Mouse (Mus musculus): ENCODE results near the gene Cstf1. TPM values are rescaled to one million over a fixed set of nuclear protein-coding genes. Genes with fewer than 3 reads are reported as not detected.

Cstf1 gene
- polyA plus RNA-seq, 1 experiment from 2014 or later, result 19.9 TPM

- Histone ChIP-seq H3K9me3 (ENCODE audit: control insufficient read depth, low read length) (no peaks in the 10 kb centered on the region), H3K27ac (replicated peaks) (0 out of 2 replicates have a peak overlapping the region, but pooled peaks have one; percentile 18), H3K4me2 (replicated peaks; ENCODE audit: low read depth) (no peak overlapping the region), H3K9ac (ENCODE audit: low read length) (no peak overlapping the region), H3K27me3 (ENCODE audit: control insufficient read depth, insufficient read depth, low read length) (no peaks in the 10 kb centered on the region), H3K36me3 (ENCODE audit: control insufficient read depth, insufficient read depth, low read length) (peaks cover 46% of the 10 kb centered on the region), H3K4me3 (ENCODE audit: low read depth, low read length) (no peak overlapping the region), H3K4me1 (replicated peaks; ENCODE audit: control insufficient read depth, insufficient read depth) (no peaks in the 10 kb centered on the region)
- ATAC-seq (ENCODE audit: low FRiP score, low TSS enrichment), result peak; percentile 66
- DNase-seq (ENCODE audit: low spot score), result no peak
- 51% methylated on average over 5 of the region's 5 CpGs for WGBS
- TF ChIP-seq EP300 (optimal IDR thresholded peaks at IDR 0.05) (no peak), CTCF (IDR thresholded peaks at IDR 0.05; ENCODE audit: low read depth) (no peak)
Observed at GRCm38 (mm10) chr2:172376999-172377515, 6.6 kb downstream of the Cstf1 start.

- ATAC-seq (ENCODE audit: low FRiP score, low TSS enrichment), result 0 out of 2 replicates have a peak, but pooled peaks have one; percentile 58
- peaks cover 45% of the 10 kb centered on the region for H3K36me3 ChIP-seq (ENCODE audit: control insufficient read depth, insufficient read depth, low read length)
Observed at GRCm38 (mm10) chr2:172378332-172378731, 7.9 kb downstream of the Cstf1 start.

GRCm38 (mm10) chr2:172380513-172380912 lies 10.0 kb downstream of the Cstf1 start:
- Histone ChIP-seq H3K4me3 (ENCODE audit: low read depth, low read length) (no peak overlapping the region), H3K36me3 (ENCODE audit: control insufficient read depth, insufficient read depth, low read length) (peaks cover 34% of the 10 kb centered on the region), H3K9me3 (ENCODE audit: control insufficient read depth, low read length) (no peaks in the 10 kb centered on the region), H3K9ac (ENCODE audit: low read length) (no peak overlapping the region), H3K27me3 (ENCODE audit: control insufficient read depth, insufficient read depth, low read length) (no peaks in the 10 kb centered on the region), H3K4me1 (replicated peaks; ENCODE audit: control insufficient read depth, insufficient read depth) (no peaks in the 10 kb centered on the region), H3K4me2 (replicated peaks; ENCODE audit: low read depth) (no peak overlapping the region), H3K27ac (replicated peaks) (no peak overlapping the region)
- DNase-seq (ENCODE audit: low spot score) (no peak), ATAC-seq (ENCODE audit: low FRiP score, low TSS enrichment) (no peak)
- WGBS, result 96% methylated on average over 17 of the region's 17 CpGs
- TF ChIP-seq CTCF (IDR thresholded peaks at IDR 0.05; ENCODE audit: low read depth) (no peak), EP300 (optimal IDR thresholded peaks at IDR 0.05) (no peak)

More at GRCm38 (mm10) chr2:172378332-172378731, 7.9 kb downstream of the Cstf1 start:
- Histone ChIP-seq H3K4me1 (replicated peaks; ENCODE audit: control insufficient read depth, insufficient read depth) (no peaks in the 10 kb centered on the region), H3K9me3 (ENCODE audit: control insufficient read depth, low read length) (no peaks in the 10 kb centered on the region), H3K27me3 (ENCODE audit: control insufficient read depth, insufficient read depth, low read length) (no peaks in the 10 kb centered on the region), H3K27ac (replicated peaks) (no peak overlapping the region), H3K4me3 (ENCODE audit: low read depth, low read length) (no peak overlapping the region), H3K4me2 (replicated peaks; ENCODE audit: low read depth) (no peak overlapping the region), H3K9ac (ENCODE audit: low read length) (no peak overlapping the region)
- 76% methylated on average over 7 of the region's 7 CpGs for WGBS
- peak; percentile 79 for TF ChIP-seq CTCF (IDR thresholded peaks at IDR 0.05; ENCODE audit: low read depth)
- no peak for TF ChIP-seq EP300 (optimal IDR thresholded peaks at IDR 0.05)
- peak; percentile 68 for DNase-seq (ENCODE audit: low spot score)

- no peak for DNase-seq (ENCODE audit: low spot score)
- TF ChIP-seq CTCF (IDR thresholded peaks at IDR 0.05; ENCODE audit: low read depth) (no peak), EP300 (optimal IDR thresholded peaks at IDR 0.05) (no peak)
- Histone ChIP-seq H3K9ac (ENCODE audit: low read length) (no peak overlapping the region), H3K36me3 (ENCODE audit: control insufficient read depth, insufficient read depth, low read length) (peaks cover 26% of the 10 kb centered on the region), H3K4me1 (replicated peaks; ENCODE audit: control insufficient read depth, insufficient read depth) (no peaks in the 10 kb centered on the region), H3K9me3 (ENCODE audit: control insufficient read depth, low read length) (no peaks in the 10 kb centered on the region), H3K27me3 (ENCODE audit: control insufficient read depth, insufficient read depth, low read length) (no peaks in the 10 kb centered on the region), H3K4me3 (ENCODE audit: low read depth, low read length) (no peak overlapping the region), H3K4me2 (replicated peaks; ENCODE audit: low read depth) (no peak overlapping the region), H3K27ac (replicated peaks) (no peak overlapping the region)
- ATAC-seq (ENCODE audit: low FRiP score, low TSS enrichment), result no peak
- 93% methylated on average over 11 of the region's 11 CpGs for WGBS
Observed at GRCm38 (mm10) chr2:172381341-172381740, 10.9 kb downstream of the Cstf1 start.

GRCm38 (mm10) chr2:172381898-172382297 lies 11.4 kb downstream of the Cstf1 start:
- Histone ChIP-seq H3K9ac (ENCODE audit: low read length) (no peak overlapping the region), H3K9me3 (ENCODE audit: control insufficient read depth, low read length) (no peaks in the 10 kb centered on the region), H3K27ac (replicated peaks) (no peak overlapping the region), H3K36me3 (ENCODE audit: control insufficient read depth, insufficient read depth, low read length) (peaks cover 26% of the 10 kb centered on the region), H3K4me1 (replicated peaks; ENCODE audit: control insufficient read depth, insufficient read depth) (no peaks in the 10 kb centered on the region), H3K27me3 (ENCODE audit: control insufficient read depth, insufficient read depth, low read length) (no peaks in the 10 kb centered on the region), H3K4me2 (replicated peaks; ENCODE audit: low read depth) (no peak overlapping the region), H3K4me3 (ENCODE audit: low read depth, low read length) (no peak overlapping the region)
- ATAC-seq (ENCODE audit: low FRiP score, low TSS enrichment) (no peak), DNase-seq (ENCODE audit: low spot score) (no peak)
- TF ChIP-seq CTCF (IDR thresholded peaks at IDR 0.05; ENCODE audit: low read depth) (no peak), EP300 (optimal IDR thresholded peaks at IDR 0.05) (no peak)
- WGBS, result 87% methylated on average over 12 of the region's 12 CpGs

- H3K9me3 ChIP-seq (ENCODE audit: control insufficient read depth, low read length), result no peaks in the 10 kb centered on the region
- ATAC-seq (ENCODE audit: low FRiP score, low TSS enrichment) (no peak), DNase-seq (ENCODE audit: low spot score) (no peak)
- H3K4me3 ChIP-seq (ENCODE audit: low read depth, low read length), result no peak overlapping the region
- no peak for TF ChIP-seq CTCF (IDR thresholded peaks at IDR 0.05; ENCODE audit: low read depth)
- no peak for TF ChIP-seq EP300 (optimal IDR thresholded peaks at IDR 0.05)
- H3K27me3 ChIP-seq (ENCODE audit: control insufficient read depth, insufficient read depth, low read length), result no peaks in the 10 kb centered on the region
- WGBS, result 97% methylated on average over 3 of the region's 3 CpGs
- no peaks in the 10 kb centered on the region for H3K4me1 ChIP-seq (replicated peaks; ENCODE audit: control insufficient read depth, insufficient read depth)
- H3K27ac ChIP-seq (replicated peaks), result no peak overlapping the region
- H3K36me3 ChIP-seq (ENCODE audit: control insufficient read depth, insufficient read depth, low read length), result peaks cover 18% of the 10 kb centered on the region
- no peak overlapping the region for H3K4me2 ChIP-seq (replicated peaks; ENCODE audit: low read depth)
- H3K9ac ChIP-seq (ENCODE audit: low read length), result no peak overlapping the region
Observed at GRCm38 (mm10) chr2:172384715-172385114, 14.2 kb downstream of the Cstf1 start.
